Mouse (Mus musculus): ENCODE data around the gene Sox10.

Gene Sox10

GRCm38 (mm10) chr15:79122546-79122945, 42.5 kb downstream of the Sox10 start:
- DNase-seq (ENCODE audit: low spot score): no peak

GRCm38 (mm10) chr15:79122119-79122518, 42.9 kb downstream of the Sox10 start:
- no peak for DNase-seq (ENCODE audit: low spot score)

- DNase-seq (ENCODE audit: low spot score): no peak
Measured at GRCm38 (mm10) chr15:79119491-79119890, 45.5 kb downstream of the Sox10 start.

GRCm38 (mm10) chr15:79115276-79115675, 49.8 kb downstream of the Sox10 start:
- no peak for DNase-seq (ENCODE audit: low spot score)

GRCm38 (mm10) chr15:79111774-79112173, 53.3 kb downstream of the Sox10 start:
- no peak for DNase-seq (ENCODE audit: low spot score)

- DNase-seq (ENCODE audit: low spot score): no peak
Measured at GRCm38 (mm10) chr15:79110528-79110927, 54.5 kb downstream of the Sox10 start.

- DNase-seq (ENCODE audit: low spot score): peak; percentile 3
Measured at GRCm38 (mm10) chr15:79110031-79110430, 55.0 kb downstream of the Sox10 start.

GRCm38 (mm10) chr15:79109321-79109934, 55.6 kb downstream of the Sox10 start:
- peak; percentile 38 for DNase-seq (ENCODE audit: low spot score)

- peak; percentile 71 for DNase-seq (ENCODE audit: low spot score)
Measured at GRCm38 (mm10) chr15:79108421-79109320, 56.4 kb downstream of the Sox10 start, which contains the start of gene Micall1. TSS of gene Micall1 (plus strand) at chr15:79108898.

- DNase-seq (ENCODE audit: low spot score): no peak
Measured at GRCm38 (mm10) chr15:79107966-79108365, 57.1 kb downstream of the Sox10 start.

- no peak for DNase-seq (ENCODE audit: low spot score)
Measured at GRCm38 (mm10) chr15:79105804-79106203, 59.2 kb downstream of the Sox10 start.
